ENCODE assay signal across 8 mouse cellular contexts in genomic region chr8:128362940-128363595, GRCm38 (mm10). TPM values are rescaled to one million over a fixed set of nuclear protein-coding genes. Genes with fewer than 3 reads are reported as not detected.
DNase-seq lines count a peak whose midpoint lies in the region; ATAC-seq and TF ChIP-seq lines count a peak whose summit lies in the region.

No protein-coding gene starts in this region.

- H3K9ac ChIP-seq in ES-Bruce4 (ENCODE audit: low read depth, poor library complexity, severe bottlenecking), result no peak overlapping the region
- H3K9ac ChIP-seq in forebrain, embryonic 15.5 days (replicated peaks), result no peak overlapping the region

- 11% methylated on average over 11 of the region's 11 CpGs for WGBS in forebrain, embryonic 15.5 days
- WGBS in lung, adult 2 months, result 4% methylated on average over 11 of the region's 11 CpGs

- intact Hi-C loops in heart, postnatal 25 days (cut with DNase I), result loop anchor here (5.0 kb wide), 3 partner anchors 129 to 1171 kb away; no protein-coding TSS in a partner anchor

- DNase-seq in heart, postnatal 25 days (ENCODE audit: low spot score), result peak; percentile 62
- peak; percentile 91 for DNase-seq in layer of hippocampus, adult 11-12 months (ENCODE audit: low spot score)
- DNase-seq in lung, adult 2 months, result peak; percentile 73
- DNase-seq in thymus, adult 18-20 months, result peak; percentile 55 to 63

- ATAC-seq in cerebellum, adult (ENCODE audit: insufficient number of reproducible peaks, low FRiP score, low TSS enrichment), result peak; percentile 78; the same call in 1 of the 2 replicates
- peak; percentile 41; the same call in 1 of the 2 replicates for ATAC-seq in forebrain, embryonic 15.5 days (replicated peaks)
- peak; percentile 73; the same call in 1 of the 2 replicates for ATAC-seq in neutrophil, adult 5-6 weeks (ENCODE audit: extremely low read depth, insufficient number of reproducible peaks, low FRiP score, poor library complexity, severe bottlenecking)

- no peak overlapping the region for H3K4me3 ChIP-seq in ES-Bruce4 (ENCODE audit: low read depth, low read length)
- H3K4me3 ChIP-seq in forebrain, embryonic 15.5 days, result peak overlapping the region; percentile 66
- H3K4me3 ChIP-seq in lung, adult 2 months (replicated peaks; ENCODE audit: extremely low read depth, low read depth, low read length), result peak overlapping the region; percentile 41

- no peaks in the 10 kb centered on the region for H3K4me1 ChIP-seq in ES-Bruce4 (ENCODE audit: control insufficient read depth, insufficient read depth, low read length)
- peaks cover 56% of the 10 kb centered on the region for H3K4me1 ChIP-seq in forebrain, embryonic 15.5 days
- peaks cover 28% of the 10 kb centered on the region for H3K4me1 ChIP-seq in lung, adult 2 months (ENCODE audit: control insufficient read depth, insufficient read depth, low read length)

- no peaks in the 10 kb centered on the region for H3K36me3 ChIP-seq in ES-Bruce4 (ENCODE audit: control insufficient read depth, insufficient read depth, low read length, poor library complexity, severe bottlenecking)
- H3K36me3 ChIP-seq in forebrain, embryonic 15.5 days, result no peaks in the 10 kb centered on the region

- no peak for TF ChIP-seq EP300 in ES-Bruce4 (IDR thresholded peaks at IDR 0.05; ENCODE audit: insufficient read depth, low read depth, low read length)

- no peak overlapping the region for H3K27ac ChIP-seq in ES-Bruce4 (ENCODE audit: insufficient read depth, low read length)
- 0 out of 2 replicates have a peak overlapping the region, but pooled peaks have one; percentile 22 for H3K27ac ChIP-seq in forebrain, embryonic 15.5 days (replicated peaks)

- H3K27me3 ChIP-seq in ES-Bruce4 (ENCODE audit: control insufficient read depth, insufficient read depth, low read length, poor library complexity, severe bottlenecking), result peaks cover 26% of the 10 kb centered on the region
- H3K27me3 ChIP-seq in forebrain, embryonic 15.5 days, result no peaks in the 10 kb centered on the region

- TF ChIP-seq POLR2A in ES-Bruce4 (IDR thresholded peaks at IDR 0.05; ENCODE audit: insufficient read depth, low read length), result no peak
- no peak for TF ChIP-seq POLR2A in lung, adult 2 months (IDR thresholded peaks at IDR 0.05; ENCODE audit: borderline replicate concordance, extremely low read depth, low read depth, low read length)

- H3K4me2 ChIP-seq in forebrain, embryonic 15.5 days (replicated peaks), result peak overlapping the region; percentile 96

- TF ChIP-seq CTCF in ES-Bruce4 (IDR thresholded peaks at IDR 0.05; ENCODE audit: low read depth, low read length), result peak; percentile 61
- TF ChIP-seq CTCF in lung, adult 2 months (IDR thresholded peaks at IDR 0.05; ENCODE audit: insufficient read depth, low read length), result peak; percentile 65

- no peaks in the 10 kb centered on the region for H3K9me3 ChIP-seq in ES-Bruce4 (replicated peaks; ENCODE audit: control insufficient read depth, insufficient read depth, low read length, poor library complexity, severe bottlenecking)
- H3K9me3 ChIP-seq in forebrain, embryonic 15.5 days, result no peaks in the 10 kb centered on the region

RNA-seq across cellular contexts. Expression of gene Nrp1, which starts 4.7 kb away (rescaled TPM):
- polyA plus RNA-seq in ES-Bruce4 (2011; ENCODE audit: insufficient read depth, insufficient read length, low read depth, missing spikeins), result 0.30 and 0.40 TPM in 2 replicates
- 132 and 134 TPM in 2 replicates for polyA plus RNA-seq in forebrain, embryonic 15.5 days (2015; fragmentation: Nextera tagmentation; extraction: Ambion mirVana)
- 100 to 1,000 TPM; 110 to 116 TPM for total RNA-seq in heart, postnatal 25 days (2021)
- 121 and 156 TPM in 2 replicates for polyA plus RNA-seq in lung, adult 2 months (2012; rRNA removed)
- 3.6 and 4.2 TPM in 2 replicates for total RNA-seq in neutrophil, adult 5-6 weeks (2017)

Comparison
In these comparisons a context has a peak if more than half of its experiments do, and no peak if none do; other contexts are left out.
1. RNA of gene Nrp1, which starts 4.7 kb away (polyA plus RNA-seq): 121 to 156 TPM in lung, adult 2 months and 132 to 134 TPM in forebrain, embryonic 15.5 days; 0.30 to 0.40 TPM in ES-Bruce4; every median in the first group is over 10 times any median in the second.
2. Peak in every context shown above with its lines, with median percentiles within 50 percentile points of each other: ATAC-seq and DNase-seq.